Mouse (Mus musculus): ENCODE measurements around the gene Denr.
A peak's percentile ranks its signal among the peaks of the same experiment; 100 is the strongest.

The Denr gene

DNA sequence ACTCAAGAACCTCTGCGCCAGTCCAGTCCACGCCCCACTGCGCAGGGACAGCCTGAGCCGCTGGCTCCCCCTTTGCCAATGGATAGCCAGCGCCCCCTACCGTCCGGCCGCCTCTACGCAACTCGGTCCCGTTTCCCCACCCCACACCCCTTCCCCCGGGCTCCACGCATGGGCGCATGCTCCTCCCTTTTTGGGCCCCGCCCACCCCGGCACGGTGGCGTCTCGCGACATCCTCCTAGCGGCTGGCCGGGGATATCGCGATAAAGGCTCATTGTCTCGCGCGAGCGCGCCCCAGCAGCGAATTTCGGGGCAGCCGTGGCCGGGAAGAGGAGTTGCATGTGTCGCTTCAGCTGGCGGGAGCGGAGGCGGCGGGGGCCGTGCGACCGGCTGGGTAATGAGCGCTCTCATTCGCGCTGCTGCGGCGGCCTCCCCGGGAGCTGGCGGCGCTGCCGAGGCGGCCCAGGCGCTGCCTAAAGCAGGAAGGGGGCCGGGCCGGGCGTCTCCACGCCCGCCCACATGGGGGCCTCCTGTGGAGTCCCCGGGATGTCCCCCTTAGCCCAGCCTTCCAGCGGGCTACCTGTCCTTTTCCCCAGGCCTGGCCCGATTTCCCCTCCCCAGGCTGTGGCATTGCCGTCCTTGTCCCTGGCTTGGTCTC is at the start of gene Denr:
TSS of gene Denr (plus strand) at position 200 of the 655 bp plus-strand sequence.
- DNase-seq: peak; percentile 97

GRCm38 (mm10) chr5:123858798-123859197 is 48.2 kb upstream of the Denr start:
- no peak for DNase-seq

GRCm38 (mm10) chr5:123862374-123863350 is 44.3 kb upstream of the Denr start:
- peak; percentile 58 for DNase-seq

DNA sequence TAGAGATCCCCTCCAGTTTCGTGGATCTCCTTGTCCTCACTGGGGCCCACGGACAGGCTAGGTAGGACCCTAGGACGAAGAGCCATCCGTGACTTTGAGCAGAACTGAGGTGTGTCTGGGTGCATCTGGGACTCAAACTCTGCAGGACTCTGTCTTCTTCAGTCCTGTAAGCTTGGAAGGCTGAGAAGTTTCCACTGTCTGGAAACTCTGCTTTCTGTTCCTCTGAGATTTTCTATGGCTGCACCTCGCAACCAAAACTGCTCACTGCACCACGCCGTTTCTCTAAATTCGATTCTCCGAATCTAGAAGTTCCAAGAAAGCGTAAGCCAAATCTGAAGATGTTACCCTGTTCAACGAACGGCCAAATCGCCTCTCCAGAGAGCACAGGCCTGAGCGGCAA is 43.0 kb upstream of the Denr start:
- no peak for DNase-seq

DNA sequence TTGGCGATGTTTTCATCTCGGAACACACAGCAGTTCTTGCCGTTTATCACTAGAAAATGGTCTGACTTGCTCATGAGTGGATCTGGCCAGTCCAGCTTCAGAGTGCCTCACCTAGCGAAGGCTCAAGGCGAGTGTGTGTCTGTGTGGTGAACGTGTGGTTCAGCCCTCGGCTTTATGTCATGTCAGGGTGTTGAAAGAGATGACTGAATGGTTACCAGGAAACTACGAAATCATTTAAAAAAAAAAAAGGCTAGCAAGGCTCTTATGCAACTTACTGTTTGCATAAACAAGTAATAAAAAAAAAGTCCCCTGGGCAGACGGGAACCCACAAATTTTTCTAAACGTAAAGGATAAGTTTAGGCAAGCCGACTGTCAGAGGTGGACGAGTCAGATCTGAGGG is 41.6 kb upstream of the Denr start, which contains the start of gene Hcar2:
TSS of gene Hcar2 (minus strand) at position 135 of the 400 bp plus-strand sequence.
- peak; percentile 13 for DNase-seq

GRCm38 (mm10) chr5:123866457-123866856 is 40.5 kb upstream of the Denr start:
- DNase-seq: no peak

- DNase-seq: no peak
These were observed 37.4 kb upstream of the Denr start for GRCm38 (mm10) chr5:123869615-123870014.

- DNase-seq: no peak
These were observed 32.8 kb upstream of the Denr start for GRCm38 (mm10) chr5:123874177-123874576.

GRCm38 (mm10) chr5:123878056-123878455 is 28.9 kb upstream of the Denr start:
- DNase-seq: no peak

GRCm38 (mm10) chr5:123879928-123880327 is 27.0 kb upstream of the Denr start, which contains the start of gene Hcar1:
Hcar1 (minus strand) TSS chr5:123880020.
- DNase-seq: no peak

DNA sequence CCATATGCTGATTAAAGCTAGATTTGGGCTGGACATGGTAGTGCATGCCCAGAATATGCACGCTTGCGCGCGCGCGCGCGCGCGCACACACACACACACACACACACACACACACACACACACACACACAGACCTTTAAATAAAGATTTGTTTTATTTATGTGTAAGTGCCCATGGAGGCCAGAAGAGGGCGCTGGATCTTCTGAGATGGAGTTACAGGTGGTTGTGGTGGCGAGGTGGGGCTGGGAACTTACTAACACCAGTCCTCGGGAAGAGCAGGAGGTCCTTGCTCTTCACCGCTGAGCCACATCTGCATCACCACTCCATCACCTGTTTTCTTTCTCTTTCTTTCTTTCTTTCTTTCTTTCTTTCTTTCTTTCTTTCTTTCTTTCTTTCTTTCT is 26.2 kb upstream of the Denr start:
- DNase-seq: no peak

- DNase-seq: no peak
These were observed 23.1 kb upstream of the Denr start for GRCm38 (mm10) chr5:123883891-123884290.

GRCm38 (mm10) chr5:123884332-123884731 is 22.6 kb upstream of the Denr start:
- DNase-seq: no peak

- DNase-seq: no peak
These were observed 20.6 kb upstream of the Denr start for GRCm38 (mm10) chr5:123886365-123886764.

- no peak for DNase-seq
These were observed 16.7 kb upstream of the Denr start for GRCm38 (mm10) chr5:123890312-123890711.

- DNase-seq: no peak
These were observed 16.0 kb upstream of the Denr start for GRCm38 (mm10) chr5:123890987-123891386.

- DNase-seq: peak; percentile 53
These were observed 15.3 kb upstream of the Denr start for GRCm38 (mm10) chr5:123891669-123892068.

DNA sequence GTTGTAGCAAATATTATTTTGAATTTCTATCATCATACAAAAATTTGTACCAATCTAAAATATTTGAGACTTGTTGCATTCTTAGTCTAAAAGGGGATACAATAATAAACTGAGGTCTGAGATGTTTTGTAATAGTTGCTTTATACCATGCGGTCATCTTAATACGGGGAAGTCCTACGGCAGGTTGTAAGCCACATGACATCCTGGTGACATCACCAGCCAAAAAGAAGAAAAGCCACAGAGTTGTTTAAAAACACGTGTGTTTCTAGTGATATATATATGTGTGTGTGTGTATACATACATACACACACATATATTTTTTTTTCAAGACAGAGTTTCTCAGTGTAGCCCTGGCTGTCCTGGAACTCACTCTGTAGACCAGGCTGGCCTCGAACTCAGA is 13.5 kb upstream of the Denr start:
- DNase-seq: no peak

DNA sequence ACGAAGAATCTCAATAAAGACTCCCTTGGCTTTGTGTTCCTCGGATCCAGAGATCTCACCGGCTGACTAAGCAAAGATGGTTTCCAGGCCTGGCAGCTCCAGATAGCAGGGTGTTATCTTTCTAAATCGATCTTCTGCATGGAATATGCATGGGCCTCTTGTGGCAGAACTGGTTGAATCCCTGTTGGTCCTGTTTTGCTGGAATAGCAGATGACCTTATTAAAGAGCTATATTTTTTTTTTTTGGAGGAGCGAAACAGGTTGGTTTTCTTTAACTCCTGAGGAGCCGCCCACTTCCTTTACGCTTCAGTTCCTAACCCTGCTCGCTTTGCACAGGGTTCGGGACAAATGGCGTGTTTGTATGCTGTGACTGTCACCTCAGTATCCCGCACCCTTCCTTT is 10.6 kb upstream of the Denr start:
- no peak for DNase-seq

GRCm38 (mm10) chr5:123897352-123897751 is 9.6 kb upstream of the Denr start:
- peak; percentile 88 for DNase-seq

- no peak for DNase-seq
These were observed 2.8 kb upstream of the Denr start for GRCm38 (mm10) chr5:123904059-123904672.

GRCm38 (mm10) chr5:123906146-123906975 is 614 bp upstream of the Denr start:
- no peak for DNase-seq

DNA sequence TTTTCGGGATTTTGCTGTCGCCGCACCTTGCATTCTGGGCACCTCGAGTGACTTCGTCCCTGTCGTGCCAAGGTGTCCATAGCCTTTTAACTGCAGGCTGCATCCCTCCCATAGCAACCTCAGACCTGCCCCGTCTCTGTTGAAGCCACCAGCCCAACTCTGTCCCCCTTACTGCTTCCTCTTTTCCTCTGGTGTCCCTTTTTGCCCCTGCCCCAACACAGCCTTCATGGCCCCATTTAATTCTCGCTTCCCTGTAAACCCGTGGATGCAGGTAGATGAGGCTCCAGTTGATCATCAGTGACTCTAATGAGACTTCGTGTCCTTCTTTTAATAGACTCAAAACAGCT is 629 bp downstream of the Denr start:
- DNase-seq: no peak

Measured in layer of hippocampus, adult 9-11 months (tissue).